Mouse (Mus musculus) liver, adult 2 months (tissue): Measurements from ENCODE around the gene Sptbn2.

ENCODE experiments used
- CTCF ChIP-seq: fragments of 200-500 bp; IDR thresholded peaks from 2 replicates; pipeline ENCODE4 v1.5.1; 2011; ENCODE audit warnings: low read depth, low read length, control low read depth
- POLR2A ChIP-seq: fragments of 200-500 bp; IDR thresholded peaks from 2 replicates; pipeline ENCODE4 v1.6.1; 2011; ENCODE audit warnings: low read length, control low read depth; ENCODE audit not compliant: insufficient read depth; ENCODE audit errors: extremely low read depth

GRCm38 (mm10) chr19:4749975-4750374 is 39.0 kb downstream of the Sptbn2 start:
- TF ChIP-seq POLR2A (no peak), CTCF (no peak)
